Mouse (Mus musculus) C2C12 (cell line): ENCODE results near the gene Rln1.

Experiments used
- CEBPB ChIP-seq: IDR thresholded peaks from one replicate; pipeline ENCODE4 v1.6.1; 2011; ENCODE audit warnings: low read depth, mild to moderate bottlenecking, control low read depth, moderate library complexity
- CTCF ChIP-seq: IDR thresholded peaks from one replicate; pipeline ENCODE4 v1.5.1; 2011; ENCODE audit not compliant: control insufficient read depth, insufficient read depth, insufficient read length
- MAX ChIP-seq: IDR thresholded peaks from one replicate; pipeline ENCODE4 v1.6.1; 2011; ENCODE audit warnings: mild to moderate bottlenecking, control low read depth
- MYOG ChIP-seq: IDR thresholded peaks from one replicate; pipeline ENCODE4 v1.6.1; 2011; ENCODE audit not compliant: control insufficient read depth, insufficient read length; ENCODE audit errors: extremely low read depth

DNA sequence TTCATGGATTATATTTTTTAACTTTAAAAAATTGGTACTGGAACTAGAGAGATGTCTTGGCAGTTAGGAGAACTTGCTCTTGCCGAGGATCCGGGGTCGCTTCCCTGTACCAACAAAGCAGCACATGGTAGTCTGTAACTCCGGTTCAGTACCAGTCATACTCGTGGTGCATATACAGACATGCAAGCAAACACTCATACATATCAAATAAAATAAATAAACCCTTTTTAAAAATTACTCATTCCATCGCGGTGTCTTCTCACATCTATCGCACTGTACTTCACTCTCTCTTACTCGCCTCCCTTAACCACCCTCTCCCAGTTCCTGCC is 8.7 kb downstream of the Rln1 start:
- TF ChIP-seq CTCF = no peak
- no peak for TF ChIP-seq MYOG
- TF ChIP-seq MAX = no peak
- no peak for TF ChIP-seq CEBPB
